In genomic region chr6:32937643-32938042, GRCm38 (mm10) we compare ENCODE assay signal across 16 mouse cellular contexts.
"Had no signal": no experiment of that assay in that cellular context is flagged by ENCODE, and none has a peak within 500 bp of the region (broad histone marks: within the 10 kb centered on the region; RNA-seq: fewer than 3 reads in every experiment).

No protein-coding gene starts in this region.

- H3K27me3 ChIP-seq: lung, embryonic 15.5 days; midbrain, embryonic 13.5 days; midbrain, embryonic 15.5 days; neural tube, embryonic 12.5 days; stomach, embryonic 15.5 days had no signal

- ATAC-seq: lung, postnatal 0 days; midbrain, embryonic 13.5 days; midbrain, embryonic 15.5 days had no signal

- H3K9ac ChIP-seq: lung, embryonic 15.5 days; midbrain, embryonic 13.5 days; midbrain, embryonic 15.5 days; neural tube, embryonic 12.5 days; stomach, embryonic 15.5 days had no signal

- H3K9me3 ChIP-seq: lung, embryonic 15.5 days; midbrain, embryonic 13.5 days; midbrain, embryonic 15.5 days; neural tube, embryonic 12.5 days; stomach, embryonic 15.5 days had no signal

- H3K4me1 ChIP-seq: stomach, embryonic 15.5 days had no signal

- H3K4me2 ChIP-seq: lung, embryonic 15.5 days; midbrain, embryonic 11.5 days; midbrain, embryonic 13.5 days; midbrain, embryonic 15.5 days; neural tube, embryonic 12.5 days; stomach, embryonic 15.5 days had no signal

- H3K36me3 ChIP-seq: lung, embryonic 15.5 days; midbrain, embryonic 13.5 days; midbrain, embryonic 15.5 days; neural tube, embryonic 12.5 days; stomach, embryonic 15.5 days had no signal

- DNase-seq: lung, adult 2 months; lung, postnatal 14 days; lung, postnatal 36 days; right cerebral cortex, postnatal 14 days; thymus, adult 2 months; thymus, postnatal 25 days; thymus, postnatal 4 days had no signal

- H3K4me3 ChIP-seq: lung, embryonic 15.5 days; midbrain, embryonic 13.5 days; midbrain, embryonic 15.5 days; neural tube, embryonic 12.5 days; stomach, embryonic 15.5 days had no signal

- H3K27ac ChIP-seq: lung, embryonic 15.5 days; macrophage; midbrain, embryonic 13.5 days; midbrain, embryonic 15.5 days; neural tube, embryonic 12.5 days; stomach, embryonic 15.5 days; stomach, postnatal 0 days had no signal
